Mouse (Mus musculus) right cerebral cortex, postnatal 25 days (tissue): ENCODE data around the gene Ntmt1.

Experiments used
- DNase-seq: peaks from one replicate; pipeline ENCODE4 v3.0.0; 2022

Gene Ntmt1

GRCm38 (mm10) chr2:30826825-30827748 lies 19.5 kb downstream of the Ntmt1 start:
- DNase-seq = peak; percentile 46

DNA sequence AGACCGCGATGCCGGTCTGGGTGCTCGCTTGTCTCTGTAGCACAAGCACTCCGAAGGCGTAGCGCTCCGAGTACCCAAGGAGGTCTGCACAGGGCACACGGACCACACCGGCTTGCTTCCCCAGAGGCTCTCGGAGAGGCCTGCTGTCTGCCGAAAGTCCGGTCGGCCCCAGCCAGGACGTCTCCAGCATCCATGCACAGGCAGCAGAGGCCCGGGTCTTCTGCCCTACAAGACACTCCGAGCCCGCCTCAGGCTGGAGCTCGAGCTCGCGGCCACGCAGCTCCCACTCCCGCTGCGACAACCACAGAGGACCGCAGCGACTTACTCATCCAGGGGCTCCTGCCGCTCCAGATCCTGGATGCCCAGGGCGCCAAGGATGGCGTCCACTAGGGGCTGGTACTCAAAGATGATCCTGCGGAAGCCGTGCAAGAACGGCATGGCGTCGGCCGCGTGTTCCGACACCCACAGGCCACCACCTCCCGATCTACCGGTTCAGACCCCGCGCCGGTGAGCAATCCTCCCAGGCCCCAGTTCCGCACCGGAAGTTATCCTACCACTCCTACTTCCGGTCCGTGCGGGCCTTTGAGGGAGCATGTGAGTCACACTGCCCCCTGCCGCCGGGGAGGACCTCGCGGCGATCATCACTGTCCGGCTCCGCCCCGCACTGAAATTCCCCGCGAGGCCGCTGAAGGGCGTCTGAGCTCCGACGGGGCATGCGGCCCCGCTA lies 20.3 kb downstream of the Ntmt1 start:
- peak; percentile 93 for DNase-seq

- no peak for DNase-seq
These were observed 21.7 kb downstream of the Ntmt1 start for GRCm38 (mm10) chr2:30829315-30829714.

DNA sequence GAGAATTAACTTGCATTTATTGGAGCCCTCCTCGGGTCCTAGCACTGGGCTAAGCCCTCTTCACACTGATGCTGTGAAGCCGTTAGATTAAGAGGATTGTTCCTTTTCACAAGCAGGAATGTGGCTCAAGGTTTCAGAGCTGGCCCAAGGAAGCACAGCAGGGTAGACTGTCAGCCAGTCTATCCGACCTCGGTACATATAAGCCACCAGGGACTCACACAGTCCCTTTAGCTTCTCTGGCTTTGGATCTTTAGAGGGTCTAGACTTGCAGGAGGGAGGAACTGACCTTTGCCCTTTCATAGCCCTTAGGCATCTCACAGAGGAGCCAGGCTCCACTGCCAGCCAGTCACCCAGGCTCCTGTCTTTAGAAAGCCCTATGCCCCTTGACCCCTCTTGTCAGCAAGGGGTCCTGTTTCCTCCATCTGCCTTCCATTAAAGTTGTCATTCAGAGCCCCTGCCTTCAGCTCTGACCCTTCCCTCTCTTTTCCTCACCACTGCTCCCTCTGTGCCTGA lies 22.7 kb downstream of the Ntmt1 start, which contains the start of gene Asb6:
Gene Asb6, minus strand, starts transcription at position 51 of the 513 bp plus-strand sequence.
- DNase-seq = no peak

DNA sequence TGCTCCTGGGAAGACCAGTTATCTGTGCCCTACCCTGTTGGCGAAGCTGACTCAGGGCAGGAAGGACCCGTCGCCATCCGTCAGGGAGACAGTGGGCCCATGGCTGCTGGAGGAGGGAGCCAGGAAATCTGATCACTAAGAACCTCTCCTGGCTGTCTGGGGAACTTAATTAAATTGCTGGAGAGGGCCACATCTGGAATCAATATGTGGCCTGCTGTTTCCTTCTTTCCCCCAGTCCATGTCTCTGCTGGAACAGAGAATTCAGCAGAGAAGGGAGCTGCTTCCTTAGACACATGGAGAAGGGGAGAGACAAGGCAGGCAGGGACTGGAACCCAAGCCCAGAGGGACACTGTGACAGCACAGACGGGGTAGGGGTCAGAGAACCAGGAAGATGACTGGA lies 26.0 kb downstream of the Ntmt1 start:
- DNase-seq = no peak

- DNase-seq = no peak
These were observed 26.9 kb downstream of the Ntmt1 start, which contains the start of gene Prrx2 for GRCm38 (mm10) chr2:30834373-30835022. Gene Prrx2 (plus strand): TSS chr2:30834972.

DNA sequence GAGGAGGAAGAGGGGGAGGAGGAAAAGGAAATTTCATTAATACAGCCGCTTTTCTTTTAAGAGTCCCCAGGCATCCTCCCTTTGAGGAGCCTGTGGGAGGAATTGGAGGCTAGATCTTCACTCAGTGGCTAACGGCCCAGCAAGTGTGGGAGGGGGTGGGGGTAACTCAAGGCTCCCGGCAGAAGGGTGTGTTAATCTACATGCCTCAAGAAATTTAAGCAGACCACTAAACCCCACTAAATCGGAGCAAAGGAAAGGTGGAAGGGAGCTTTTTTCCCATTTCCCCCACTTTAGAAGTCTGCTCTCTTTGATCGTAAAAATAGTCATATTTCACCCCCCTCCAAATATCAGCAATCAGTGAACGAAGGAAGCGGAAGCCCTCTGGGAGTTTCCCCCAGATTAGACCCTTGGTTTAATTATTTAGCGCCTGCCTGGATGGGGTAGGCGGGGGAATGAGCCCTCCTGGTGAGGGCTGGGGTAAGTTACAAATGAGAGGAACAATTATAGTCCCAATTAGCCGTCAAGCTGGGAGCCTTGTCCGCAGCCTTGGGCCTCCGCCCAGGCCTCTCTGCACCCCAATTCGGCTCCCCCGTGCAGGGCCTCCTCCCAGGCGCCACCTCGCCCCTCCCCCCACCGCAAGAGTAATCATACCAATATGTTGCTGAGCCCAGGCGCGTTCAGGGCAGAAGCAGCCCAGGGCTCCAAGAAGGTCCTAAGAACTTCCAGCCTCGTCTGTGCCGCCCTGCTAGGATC lies 28.8 kb downstream of the Ntmt1 start:
- DNase-seq = no peak

- DNase-seq = no peak
These were observed 35.0 kb downstream of the Ntmt1 start for GRCm38 (mm10) chr2:30842615-30843014.

- no peak for DNase-seq
These were observed 37.8 kb downstream of the Ntmt1 start for GRCm38 (mm10) chr2:30845152-30846070.

DNA sequence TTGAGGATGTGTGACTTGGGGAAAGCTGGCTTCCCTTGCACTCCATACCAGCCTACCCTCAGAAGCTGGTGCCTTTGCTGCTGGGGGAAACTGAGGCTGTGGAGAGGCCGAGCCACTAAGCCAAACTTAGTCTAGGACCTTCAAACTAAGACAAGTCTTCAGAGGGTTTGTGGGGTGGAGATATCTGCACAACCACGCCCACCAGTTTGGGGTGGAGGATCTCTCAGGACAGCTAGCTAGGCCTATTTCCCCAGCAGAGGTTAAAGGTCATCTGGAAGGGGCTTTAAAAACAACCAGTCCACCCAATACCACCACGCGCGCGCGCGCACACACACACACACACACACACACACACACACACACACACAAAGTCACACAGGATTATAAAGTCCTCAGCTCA lies 38.6 kb downstream of the Ntmt1 start:
- DNase-seq = no peak

GRCm38 (mm10) chr2:30846723-30847122 lies 39.1 kb downstream of the Ntmt1 start:
- no peak for DNase-seq

DNA sequence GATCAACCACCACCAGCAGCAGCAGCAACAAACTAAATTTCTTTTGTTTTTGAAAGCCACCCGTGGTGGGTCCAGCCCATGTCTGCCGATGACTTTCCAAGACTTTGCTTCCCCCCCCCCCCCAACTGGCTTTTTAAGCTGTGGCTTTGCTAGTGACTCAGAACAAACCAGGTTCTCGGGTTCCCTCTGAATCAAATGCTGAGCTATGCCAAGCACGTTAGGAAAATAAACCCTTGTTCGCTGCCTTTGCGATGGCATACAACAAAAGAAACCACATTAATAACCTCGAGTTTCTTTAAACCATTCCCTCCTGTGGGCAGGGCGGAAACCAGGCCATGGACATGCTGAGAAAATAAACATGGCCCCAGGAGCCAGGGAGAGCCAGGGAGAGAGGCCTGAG lies 40.6 kb downstream of the Ntmt1 start:
- DNase-seq = no peak

DNA sequence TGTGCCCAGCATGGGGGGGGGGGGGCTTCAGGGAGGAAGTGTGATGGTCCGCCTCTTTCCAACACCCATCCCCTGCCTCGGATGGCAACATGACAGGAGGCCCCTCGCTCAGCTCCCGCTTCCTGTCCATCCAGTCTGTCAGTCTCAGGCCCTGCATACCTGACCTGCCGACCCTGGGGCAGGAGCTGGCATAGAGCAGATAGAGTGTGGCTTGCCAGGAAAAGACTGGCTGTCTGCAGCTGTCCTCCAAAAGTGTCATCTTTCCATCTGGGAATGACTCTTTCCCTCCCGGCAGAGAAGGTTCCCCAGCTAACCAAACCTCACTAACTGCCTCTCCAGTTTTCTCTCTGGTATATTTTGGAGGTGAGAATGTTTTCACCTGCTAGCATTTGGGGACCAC lies 43.0 kb downstream of the Ntmt1 start:
- no peak for DNase-seq

DNA sequence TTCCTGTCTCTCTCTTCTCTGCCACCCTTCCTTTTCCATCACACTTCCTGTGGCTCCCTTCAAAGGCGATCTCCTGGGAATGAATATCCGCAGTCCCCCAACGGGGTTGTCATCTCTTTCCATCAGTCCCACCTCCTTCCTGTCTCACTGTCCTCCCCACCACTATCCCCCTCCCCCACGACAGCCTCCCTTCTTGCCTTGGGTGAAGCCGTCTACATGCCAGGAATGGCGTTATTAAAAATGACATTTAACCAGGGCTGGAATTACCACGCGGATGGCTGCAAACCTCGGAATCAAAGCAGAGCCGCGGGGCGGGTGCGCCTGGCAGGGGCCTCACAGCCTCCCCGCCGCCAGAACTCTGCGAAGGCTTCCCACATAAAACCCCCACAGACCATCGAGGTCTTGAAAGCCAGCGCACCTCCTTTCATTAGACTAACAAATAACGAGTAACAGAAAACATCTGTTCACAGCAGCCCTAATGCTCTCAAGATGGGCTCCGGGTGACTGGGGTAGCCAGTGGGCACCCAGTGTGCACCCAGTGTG lies 45.2 kb downstream of the Ntmt1 start:
- no peak for DNase-seq

DNA sequence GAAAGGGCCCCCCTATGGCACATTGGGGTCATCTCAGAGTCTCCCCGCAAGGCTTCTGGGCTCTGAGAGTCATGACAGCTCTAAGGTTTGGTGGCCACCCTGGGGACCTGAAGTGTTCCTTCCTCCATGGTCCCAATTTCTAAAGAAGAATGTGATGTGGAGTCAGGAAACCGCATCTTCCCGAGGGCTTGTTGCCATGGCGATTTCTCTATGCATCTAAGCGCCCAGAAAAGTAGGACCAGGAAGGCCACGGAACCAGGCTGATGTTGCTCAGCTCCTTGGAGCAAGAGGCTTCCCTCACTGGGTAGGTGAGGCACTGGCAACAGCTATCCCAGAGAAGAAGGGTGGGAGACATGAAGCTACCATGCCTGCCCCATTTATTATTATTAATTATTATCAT lies 49.5 kb downstream of the Ntmt1 start:
- no peak for DNase-seq

- no peak for DNase-seq
These were observed 52.2 kb downstream of the Ntmt1 start for GRCm38 (mm10) chr2:30859782-30860181.

- no peak for DNase-seq
These were observed 54.5 kb downstream of the Ntmt1 start for GRCm38 (mm10) chr2:30862081-30862480.

- DNase-seq = no peak
These were observed 55.9 kb downstream of the Ntmt1 start for GRCm38 (mm10) chr2:30863574-30863973.

DNA sequence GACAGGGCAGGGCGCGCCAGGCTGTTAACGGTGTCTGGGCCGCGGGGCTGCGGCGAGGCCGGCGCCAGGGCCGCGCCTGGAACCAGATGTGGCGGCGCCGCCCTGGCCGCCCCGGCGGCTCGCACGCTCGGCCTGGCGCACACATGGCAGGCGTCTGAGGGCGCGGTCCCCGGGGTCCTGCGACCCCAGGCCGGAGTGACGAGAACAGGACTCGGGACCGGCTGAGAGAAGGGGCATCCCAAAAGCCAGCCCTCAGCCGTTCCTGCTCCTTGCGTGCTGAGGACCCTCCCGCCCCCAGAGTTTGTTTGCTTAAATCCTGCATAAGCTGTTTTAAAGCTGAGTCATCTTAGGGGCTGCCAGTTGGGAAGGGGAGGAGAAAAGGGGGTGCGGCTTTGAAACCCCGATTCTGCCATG lies 57.3 kb downstream of the Ntmt1 start:
- DNase-seq = no peak

- no peak for DNase-seq
These were observed 57.8 kb downstream of the Ntmt1 start for GRCm38 (mm10) chr2:30865426-30865825.

GRCm38 (mm10) chr2:30870863-30871262 lies 63.2 kb downstream of the Ntmt1 start:
- DNase-seq = peak; percentile 27
